Mouse (Mus musculus) hindbrain, embryonic 16.5 days (tissue): ENCODE measurements around the gene Zfp541. TPM values are rescaled to one million over a fixed set of nuclear protein-coding genes. Genes with fewer than 3 reads are reported as not detected.

ENCODE experiments used
- ATAC-seq: fragments of 200-750 bp; cut with Nextera tagmentation; 2 replicates; pipeline ENCODE4 v1.8.0; 2017; ENCODE audit warnings: moderate TSS enrichment, moderate library complexity
- H3K27ac ChIP-seq: fragments of 300-500 bp; sonication (generic); 2 replicates; pipeline ENCODE4 v1.5.1; 2014; ENCODE audit warnings: low read depth, mild to moderate bottlenecking, control low read depth, low read length, moderate library complexity
- H3K27me3 ChIP-seq: fragments of 300-500 bp; sonication (generic); replicated peaks from 2 replicates; pipeline ENCODE4 v1.6.1; 2014; ENCODE audit warnings: low read length; ENCODE audit not compliant: control insufficient read depth, insufficient read depth
- H3K36me3 ChIP-seq: fragments of 300-500 bp; sonication (generic); 2 replicates; pipeline ENCODE4 v1.6.1; 2014; ENCODE audit warnings: mild to moderate bottlenecking, low read length, moderate library complexity, mixed read lengths; ENCODE audit not compliant: control insufficient read depth, insufficient read depth
- H3K4me1 ChIP-seq: fragments of 300-500 bp; sonication (generic); 2 replicates; pipeline ENCODE4 v1.6.1; 2014; ENCODE audit warnings: low read depth, low read length; ENCODE audit not compliant: control insufficient read depth, insufficient read depth
- H3K4me2 ChIP-seq: fragments of 300-500 bp; sonication (generic); 2 replicates; pipeline ENCODE4 v1.6.1; 2014; ENCODE audit warnings: mild to moderate bottlenecking, low read length, control low read depth, moderate library complexity
- H3K4me3 ChIP-seq: fragments of 300-500 bp; sonication (generic); 2 replicates; pipeline ENCODE4 v1.5.1; 2014; ENCODE audit warnings: mild to moderate bottlenecking, low read length, control low read depth, moderate library complexity
- H3K9ac ChIP-seq: fragments of 300-500 bp; sonication (generic); 2 replicates; pipeline ENCODE4 v1.6.1; 2014; ENCODE audit warnings: low read depth, mild to moderate bottlenecking, control low read depth, low read length, moderate library complexity
- H3K9me3 ChIP-seq: fragments of 300-500 bp; sonication (generic); 2 replicates; pipeline ENCODE4 v1.6.1; 2014; ENCODE audit warnings: mild to moderate bottlenecking, low read length, moderate library complexity; ENCODE audit not compliant: control insufficient read depth
- WGBS: fragments of 180-500 bp; shearing (Covaris S2); extraction: QIAGEN DNeasy Blood & Tissue Kit; methylation state at CpG from one replicate; pipeline ENCODE4 v1.1.7; 2014; 5-methylcytosine and 5-hydroxymethylcytosine counted together
- polyA plus RNA-seq: library from polyadenylated mRNA; unstranded; fragments of >200 nt; fragmentation: Nextera tagmentation; extraction: Ambion mirVana; gene quantifications from 2 replicates; pipeline ENCODE4 v1.2.1, GENCODE M21; 2015

Zfp541 gene
- polyA plus RNA-seq, 1 experiment from 2014 or later = 0.09 TPM

- no peaks in the 10 kb centered on the region for H3K36me3 ChIP-seq
- H3K9me3 ChIP-seq = no peaks in the 10 kb centered on the region
- no peak overlapping the region for H3K4me2 ChIP-seq
- H3K27ac ChIP-seq = no peak overlapping the region; the same call in 1 of the 2 replicates
- ATAC-seq = no peak
- H3K9ac ChIP-seq = no peak overlapping the region
- peaks cover 29% of the 10 kb centered on the region for H3K4me1 ChIP-seq
- 78% methylated on average over 10 of the region's 10 CpGs for WGBS
- H3K27me3 ChIP-seq = no peaks in the 10 kb centered on the region
- no peak overlapping the region for H3K4me3 ChIP-seq
Observed at GRCm38 (mm10) chr7:16042850-16043775, 18.5 kb upstream of the Zfp541 start.

GRCm38 (mm10) chr7:16043861-16044435 lies 17.7 kb upstream of the Zfp541 start:
- Histone ChIP-seq H3K27me3 (no peaks in the 10 kb centered on the region), H3K36me3 (no peaks in the 10 kb centered on the region), H3K9me3 (no peaks in the 10 kb centered on the region), H3K27ac (peak overlapping the region; percentile 44; the same call in 1 of the 2 replicates), H3K9ac (peak overlapping the region; percentile 41), H3K4me2 (peak overlapping the region; percentile 19), H3K4me1 (peaks cover 29% of the 10 kb centered on the region), H3K4me3 (no peak overlapping the region)
- WGBS = 8% methylated on average over 3 of the region's 3 CpGs
- no peak for ATAC-seq

GRCm38 (mm10) chr7:16044531-16044930 lies 17.1 kb upstream of the Zfp541 start:
- H3K27me3 ChIP-seq = no peaks in the 10 kb centered on the region
- H3K9me3 ChIP-seq = no peaks in the 10 kb centered on the region
- H3K36me3 ChIP-seq = no peaks in the 10 kb centered on the region
- WGBS = 38% methylated on average over 5 of the region's 5 CpGs
- H3K27ac ChIP-seq = peak overlapping the region; percentile 44; the same call in 1 of the 2 replicates
- H3K4me2 ChIP-seq = peak overlapping the region; percentile 19
- H3K4me1 ChIP-seq = peaks cover 32% of the 10 kb centered on the region
- no peak overlapping the region; the same call in none of the 2 replicates for H3K9ac ChIP-seq
- no peak overlapping the region for H3K4me3 ChIP-seq
- ATAC-seq = no peak

- no peak overlapping the region for H3K4me3 ChIP-seq
- peak overlapping the region; percentile 71 for H3K4me2 ChIP-seq
- no peaks in the 10 kb centered on the region for H3K36me3 ChIP-seq
- peak overlapping the region; percentile 98; the same call in 1 of the 2 replicates for H3K9ac ChIP-seq
- no peaks in the 10 kb centered on the region for H3K27me3 ChIP-seq
- H3K4me1 ChIP-seq = peaks cover 42% of the 10 kb centered on the region
- H3K9me3 ChIP-seq = no peaks in the 10 kb centered on the region
- H3K27ac ChIP-seq = peak overlapping the region; percentile 98; the same call in 1 of the 2 replicates
- 58% methylated on average over 2 of the region's 2 CpGs for WGBS
- no peak for ATAC-seq
Observed at GRCm38 (mm10) chr7:16045538-16045937, 16.1 kb upstream of the Zfp541 start.

GRCm38 (mm10) chr7:16046101-16046480 lies 15.5 kb upstream of the Zfp541 start:
- Histone ChIP-seq H3K27ac (peak overlapping the region; percentile 98), H3K9ac (peak overlapping the region; percentile 98), H3K27me3 (no peaks in the 10 kb centered on the region), H3K4me3 (peak overlapping the region; percentile 86), H3K9me3 (no peaks in the 10 kb centered on the region), H3K4me2 (peak overlapping the region; percentile 71), H3K36me3 (no peaks in the 10 kb centered on the region), H3K4me1 (peaks cover 42% of the 10 kb centered on the region)
- 0% methylated on average over 7 of the region's 7 CpGs for WGBS
- ATAC-seq = no peak; the same call in 1 of the 2 replicates

- Histone ChIP-seq H3K9me3 (no peaks in the 10 kb centered on the region), H3K4me3 (peak overlapping the region; percentile 86), H3K36me3 (no peaks in the 10 kb centered on the region), H3K9ac (peak overlapping the region; percentile 98), H3K4me1 (peaks cover 42% of the 10 kb centered on the region), H3K4me2 (peak overlapping the region; percentile 71), H3K27me3 (no peaks in the 10 kb centered on the region), H3K27ac (peak overlapping the region; percentile 98)
- WGBS = under 1% methylated on average over 36 of the region's 46 CpGs
- peak; percentile 30 for ATAC-seq
Observed at GRCm38 (mm10) chr7:16046481-16047337, 14.9 kb upstream of the Zfp541 start.

GRCm38 (mm10) chr7:16047338-16048146 lies 14.1 kb upstream of the Zfp541 start, which contains the start of gene Bicra:
Bicra (minus strand) TSS chr7:16047921.
- no peaks in the 10 kb centered on the region for H3K27me3 ChIP-seq
- H3K4me1 ChIP-seq = peaks cover 47% of the 10 kb centered on the region
- peak within 1 kb of the TSS; percentile 87 for H3K4me2 ChIP-seq
- H3K9ac ChIP-seq = peak within 1 kb of the TSS; percentile 98
- WGBS = under 1% methylated on average over 60 of the region's 69 CpGs
- peak within 1 kb of the TSS; percentile 86 for H3K4me3 ChIP-seq
- H3K27ac ChIP-seq = peak within 1 kb of the TSS; percentile 98
- ATAC-seq = peak; percentile 77
- no peaks in the 10 kb centered on the region for H3K9me3 ChIP-seq
- H3K36me3 ChIP-seq = no peaks in the 10 kb centered on the region

GRCm38 (mm10) chr7:16048164-16048564 lies 13.4 kb upstream of the Zfp541 start:
- H3K36me3 ChIP-seq = no peaks in the 10 kb centered on the region
- H3K9me3 ChIP-seq = no peaks in the 10 kb centered on the region
- H3K4me1 ChIP-seq = peaks cover 44% of the 10 kb centered on the region
- peak overlapping the region; percentile 87 for H3K4me2 ChIP-seq
- H3K27ac ChIP-seq = peak overlapping the region; percentile 98
- no peaks in the 10 kb centered on the region for H3K27me3 ChIP-seq
- H3K4me3 ChIP-seq = peak overlapping the region; percentile 86
- peak; percentile 88 for ATAC-seq
- peak overlapping the region; percentile 98 for H3K9ac ChIP-seq
- under 1% methylated on average over 20 of the region's 20 CpGs for WGBS
